Mouse (Mus musculus): ENCODE data around the gene Dcst1. TPM values are rescaled to one million over a fixed set of nuclear protein-coding genes. Genes with fewer than 3 reads are reported as not detected.

Dcst1 gene
- polyA plus RNA-seq, 1 experiment: not detected

GRCm38 (mm10) chr3:89390699-89391662, 25.9 kb upstream of the Dcst1 start:
- Histone ChIP-seq H3K4me1 (ENCODE audit: control insufficient read depth) (peaks cover 65% of the 10 kb centered on the region), H3K27me3 (ENCODE audit: control insufficient read depth) (peaks cover 57% of the 10 kb centered on the region), H3K36me3 (ENCODE audit: control insufficient read depth) (no peaks in the 10 kb centered on the region), H3K4me3 (replicated peaks) (peak overlapping the region; percentile 34), H3K9me3 (ENCODE audit: control insufficient read depth, low read length) (peaks cover 2% of the 10 kb centered on the region; the same call in 1 of the 2 replicates)
- TF ChIP-seq TAL1 (IDR thresholded peaks at IDR 0.05; ENCODE audit: low read length) (no peak), GATA1 (IDR thresholded peaks at IDR 0.05; ENCODE audit: low read length) (no peak)

DNA sequence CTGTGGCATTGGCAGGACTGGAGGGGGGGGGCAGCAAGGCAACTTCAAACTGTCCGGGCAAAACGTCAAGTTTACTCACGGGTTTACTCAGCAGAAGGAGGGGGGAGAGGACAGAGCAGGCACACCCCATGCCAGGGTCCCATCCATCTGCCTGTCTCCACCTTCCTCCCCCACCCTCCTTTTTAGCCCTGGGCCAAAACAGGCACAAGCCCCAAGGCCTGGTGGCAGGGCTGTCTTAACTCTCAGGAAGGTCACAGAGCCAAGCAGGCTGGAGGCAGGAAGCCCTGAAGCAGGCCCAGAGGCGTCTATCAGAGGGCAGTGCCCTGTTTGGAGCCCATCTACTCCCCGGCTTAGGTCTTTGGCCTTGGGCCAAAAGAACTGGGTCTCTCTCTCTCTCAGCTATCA, 25.1 kb upstream of the Dcst1 start:
- Histone ChIP-seq H3K27me3 (ENCODE audit: control insufficient read depth) (peaks cover 49% of the 10 kb centered on the region), H3K36me3 (ENCODE audit: control insufficient read depth) (no peaks in the 10 kb centered on the region), H3K9me3 (ENCODE audit: control insufficient read depth, low read length) (peaks cover 2% of the 10 kb centered on the region; the same call in 1 of the 2 replicates), H3K4me1 (ENCODE audit: control insufficient read depth) (peaks cover 57% of the 10 kb centered on the region), H3K4me3 (replicated peaks) (no peak overlapping the region)
- TF ChIP-seq TAL1 (IDR thresholded peaks at IDR 0.05; ENCODE audit: low read length) (no peak), GATA1 (IDR thresholded peaks at IDR 0.05; ENCODE audit: low read length) (no peak)

DNA sequence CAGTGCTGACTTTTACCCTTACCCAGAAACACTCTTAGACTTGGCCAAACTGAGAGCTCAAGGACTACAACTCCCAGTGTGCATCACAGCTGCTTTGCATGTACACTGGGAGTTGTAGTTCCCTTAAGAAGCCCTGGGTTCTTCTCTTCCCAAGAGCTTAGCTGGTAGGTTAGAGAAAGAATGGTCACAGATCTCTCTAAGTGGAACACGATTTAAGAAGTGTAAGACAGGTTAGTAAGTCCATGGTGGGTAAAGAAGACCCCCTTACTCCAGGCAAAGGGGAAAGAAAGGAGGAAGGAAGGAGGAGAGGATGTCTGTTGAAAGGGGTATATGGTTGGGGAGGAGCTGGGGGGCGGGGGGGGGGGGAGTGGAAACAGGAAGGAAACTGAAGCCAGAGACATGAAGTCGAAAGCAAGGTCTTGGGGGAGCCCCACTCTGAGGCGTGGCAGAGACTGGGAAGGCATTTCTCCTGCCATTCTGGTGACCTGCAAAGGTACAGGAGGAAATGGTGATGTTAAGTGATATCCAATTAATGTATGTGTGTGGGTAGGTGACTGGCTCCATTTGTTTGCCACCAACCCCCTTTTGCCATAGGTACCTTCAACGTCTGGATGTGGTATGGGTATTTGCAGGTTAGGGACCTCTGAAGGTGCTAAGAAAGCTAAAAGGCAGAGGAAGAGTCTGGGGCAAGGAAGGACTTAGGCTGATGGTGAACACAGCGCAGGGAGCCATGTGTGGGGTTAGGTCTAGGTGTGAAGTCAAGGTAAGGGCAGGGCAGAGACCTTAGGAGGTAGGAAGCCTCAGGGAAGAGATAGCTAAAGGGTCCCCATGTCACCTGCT, 24.1 kb upstream of the Dcst1 start:
- no peak overlapping the region for H3K4me3 ChIP-seq (replicated peaks)
- H3K27me3 ChIP-seq (ENCODE audit: control insufficient read depth): peaks cover 39% of the 10 kb centered on the region
- H3K36me3 ChIP-seq (ENCODE audit: control insufficient read depth): no peaks in the 10 kb centered on the region
- no peak for TF ChIP-seq GATA1 (IDR thresholded peaks at IDR 0.05; ENCODE audit: low read length)
- TF ChIP-seq TAL1 (IDR thresholded peaks at IDR 0.05; ENCODE audit: low read length): no peak
- peaks cover 47% of the 10 kb centered on the region for H3K4me1 ChIP-seq (ENCODE audit: control insufficient read depth)
- peaks cover 2% of the 10 kb centered on the region; the same call in 1 of the 2 replicates for H3K9me3 ChIP-seq (ENCODE audit: control insufficient read depth, low read length)

GRCm38 (mm10) chr3:89388134-89388881, 23.3 kb upstream of the Dcst1 start:
- Histone ChIP-seq H3K27me3 (ENCODE audit: control insufficient read depth) (peaks cover 31% of the 10 kb centered on the region), H3K9me3 (ENCODE audit: control insufficient read depth, low read length) (no peaks in the 10 kb centered on the region), H3K4me3 (replicated peaks) (no peak overlapping the region), H3K36me3 (ENCODE audit: control insufficient read depth) (no peaks in the 10 kb centered on the region; the same call in 1 of the 2 replicates), H3K4me1 (ENCODE audit: control insufficient read depth) (peaks cover 39% of the 10 kb centered on the region)
- TF ChIP-seq GATA1 (IDR thresholded peaks at IDR 0.05; ENCODE audit: low read length) (no peak), TAL1 (IDR thresholded peaks at IDR 0.05; ENCODE audit: low read length) (no peak)

DNA sequence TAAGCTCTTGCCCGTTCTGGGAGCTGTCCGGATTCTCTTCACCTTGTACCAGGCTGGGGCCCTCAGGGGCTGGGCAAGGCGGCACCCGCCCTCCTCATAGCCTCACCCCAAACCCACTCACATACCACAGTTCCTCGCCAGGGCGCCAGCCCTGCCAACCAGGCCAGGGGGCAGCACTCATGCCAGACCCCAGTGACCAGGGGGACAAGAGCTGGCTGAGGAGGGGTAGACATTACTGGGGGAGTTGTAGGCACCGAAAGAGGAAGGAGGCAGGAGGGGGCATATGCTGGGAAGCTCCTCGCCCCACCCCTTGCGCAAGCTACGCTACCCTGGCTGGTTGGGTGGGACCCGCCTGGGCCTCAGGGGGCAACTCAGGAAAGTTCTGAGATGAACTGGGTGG, 22.6 kb upstream of the Dcst1 start:
- TF ChIP-seq GATA1 (IDR thresholded peaks at IDR 0.05; ENCODE audit: low read length) (no peak), TAL1 (IDR thresholded peaks at IDR 0.05; ENCODE audit: low read length) (no peak)
- Histone ChIP-seq H3K27me3 (ENCODE audit: control insufficient read depth) (peaks cover 25% of the 10 kb centered on the region), H3K9me3 (ENCODE audit: control insufficient read depth, low read length) (no peaks in the 10 kb centered on the region), H3K4me3 (replicated peaks) (no peak overlapping the region), H3K4me1 (ENCODE audit: control insufficient read depth) (peaks cover 34% of the 10 kb centered on the region), H3K36me3 (ENCODE audit: control insufficient read depth) (no peaks in the 10 kb centered on the region; the same call in 1 of the 2 replicates)

DNA sequence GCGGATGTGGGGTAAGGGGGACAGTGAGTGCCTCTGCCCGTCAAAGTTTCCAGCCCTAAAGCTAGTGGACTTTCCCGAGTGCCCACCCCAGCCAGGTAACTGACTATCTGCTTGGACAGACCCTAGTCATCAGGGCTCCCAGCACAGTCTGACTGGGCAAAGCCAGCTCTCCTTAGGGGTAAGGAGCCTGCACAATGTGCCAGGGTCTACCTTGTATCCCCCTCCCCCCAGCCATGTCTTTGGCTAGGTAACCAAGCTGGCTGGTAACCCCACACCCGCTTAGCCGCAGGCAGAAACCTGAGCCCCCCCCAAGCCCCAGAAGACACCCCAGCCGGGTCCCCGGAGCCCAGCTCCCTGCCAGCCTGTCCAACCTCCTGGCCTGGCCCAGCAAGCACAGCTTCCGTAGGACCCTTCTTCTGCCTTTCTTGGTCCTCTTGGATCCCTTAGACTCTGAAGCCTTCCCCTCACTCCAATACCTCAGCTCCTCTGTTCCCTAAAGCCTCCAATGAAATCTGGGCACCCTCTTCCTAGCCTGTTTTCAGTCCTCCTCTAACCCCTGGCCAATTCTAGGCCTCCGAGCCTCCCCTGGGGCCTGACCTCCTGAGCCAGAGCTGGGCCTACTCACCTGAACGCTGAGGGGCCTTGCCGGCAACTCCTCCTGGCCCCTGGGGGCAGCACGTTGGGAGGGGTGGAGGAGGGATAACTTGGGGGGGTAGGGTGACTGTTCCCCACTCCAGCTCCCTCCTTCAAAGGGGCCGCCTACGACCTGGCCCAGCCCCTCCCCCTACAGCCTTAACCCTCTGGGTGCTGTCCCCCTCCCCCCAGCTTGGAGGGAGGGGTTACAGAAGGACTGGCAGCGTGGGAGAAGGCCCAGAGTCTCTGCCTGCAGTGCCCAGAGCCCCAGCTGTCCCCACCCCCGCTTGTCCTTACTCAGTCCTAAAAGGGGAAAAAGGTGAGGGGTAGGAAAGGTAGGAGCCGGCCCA, 21.7 kb upstream of the Dcst1 start:
- no peak overlapping the region for H3K4me3 ChIP-seq (replicated peaks)
- no peak for TF ChIP-seq GATA1 (IDR thresholded peaks at IDR 0.05; ENCODE audit: low read length)
- TF ChIP-seq TAL1 (IDR thresholded peaks at IDR 0.05; ENCODE audit: low read length): no peak
- H3K36me3 ChIP-seq (ENCODE audit: control insufficient read depth): no peaks in the 10 kb centered on the region; the same call in 1 of the 2 replicates
- H3K27me3 ChIP-seq (ENCODE audit: control insufficient read depth): peaks cover 16% of the 10 kb centered on the region
- peaks cover 25% of the 10 kb centered on the region for H3K4me1 ChIP-seq (ENCODE audit: control insufficient read depth)
- no peaks in the 10 kb centered on the region for H3K9me3 ChIP-seq (ENCODE audit: control insufficient read depth, low read length)

DNA sequence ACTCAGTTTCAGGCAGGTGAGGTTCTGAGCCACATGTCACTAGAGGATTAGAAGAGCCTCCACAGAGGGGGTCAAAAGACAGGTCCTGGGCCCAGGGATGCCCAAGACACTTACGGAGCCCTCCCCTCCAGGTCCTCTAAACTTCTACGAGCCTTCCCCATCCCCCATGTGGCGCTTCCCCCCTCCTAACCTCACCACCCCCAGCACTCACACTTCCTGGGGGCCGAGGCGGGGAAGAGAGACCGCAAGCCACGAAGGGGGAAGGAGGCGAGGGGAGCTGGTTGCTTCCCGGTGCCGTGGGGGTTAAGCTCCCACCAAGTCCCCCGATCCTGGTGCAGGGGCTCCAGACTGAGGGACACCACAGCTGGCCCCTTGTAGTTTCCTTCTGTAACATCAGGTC, 20.4 kb upstream of the Dcst1 start:
- peaks cover 21% of the 10 kb centered on the region for H3K4me1 ChIP-seq (ENCODE audit: control insufficient read depth)

More for the DNA sequence above, 20.4 kb upstream of the Dcst1 start:
- Histone ChIP-seq H3K27me3 (ENCODE audit: control insufficient read depth) (peaks cover 5% of the 10 kb centered on the region; the same call in 1 of the 2 replicates), H3K9me3 (ENCODE audit: control insufficient read depth, low read length) (no peaks in the 10 kb centered on the region), H3K4me3 (replicated peaks) (no peak overlapping the region), H3K36me3 (ENCODE audit: control insufficient read depth) (peaks cover 4% of the 10 kb centered on the region; the same call in 1 of the 2 replicates)
- no peak for TF ChIP-seq TAL1 (IDR thresholded peaks at IDR 0.05; ENCODE audit: low read length)
- no peak for TF ChIP-seq GATA1 (IDR thresholded peaks at IDR 0.05; ENCODE audit: low read length)
